Mouse (Mus musculus): ENCODE data around the gene Nol7.

- TF ChIP-seq CHD2 (IDR thresholded peaks at IDR 0.05; ENCODE audit: low read depth, low read length) (no peak), HCFC1 (IDR thresholded peaks at IDR 0.05; ENCODE audit: borderline replicate concordance, insufficient read depth, low read length) (no peak), ZC3H11A (IDR thresholded peaks at IDR 0.05; ENCODE audit: borderline replicate concordance, low read depth, low read length) (no peak)
Observed at GRCm38 (mm10) chr13:43444717-43445116, 46.5 kb downstream of the Nol7 start.
